Mouse (Mus musculus) Muller cell, postnatal 12 days (primary cell): ENCODE measurements around the gene Ptgs1.
"Not testable (repeated sequence)": the region's sequence is repeated elsewhere in the genome, so short reads cannot be mapped to it uniquely, and the experiment has no call there.

Source experiments
- DNase-seq: peaks from one replicate; pipeline ENCODE4 v3.0.0-alpha.2; 2015; ENCODE audit errors: inconsistent ontology term

Ptgs1 gene

GRCm38 (mm10) chr2:36230366-36230765, at the start of gene Ptgs1:
Gene Ptgs1 (plus strand): TSS chr2:36230426.
- peak; percentile 51 for DNase-seq

DNA sequence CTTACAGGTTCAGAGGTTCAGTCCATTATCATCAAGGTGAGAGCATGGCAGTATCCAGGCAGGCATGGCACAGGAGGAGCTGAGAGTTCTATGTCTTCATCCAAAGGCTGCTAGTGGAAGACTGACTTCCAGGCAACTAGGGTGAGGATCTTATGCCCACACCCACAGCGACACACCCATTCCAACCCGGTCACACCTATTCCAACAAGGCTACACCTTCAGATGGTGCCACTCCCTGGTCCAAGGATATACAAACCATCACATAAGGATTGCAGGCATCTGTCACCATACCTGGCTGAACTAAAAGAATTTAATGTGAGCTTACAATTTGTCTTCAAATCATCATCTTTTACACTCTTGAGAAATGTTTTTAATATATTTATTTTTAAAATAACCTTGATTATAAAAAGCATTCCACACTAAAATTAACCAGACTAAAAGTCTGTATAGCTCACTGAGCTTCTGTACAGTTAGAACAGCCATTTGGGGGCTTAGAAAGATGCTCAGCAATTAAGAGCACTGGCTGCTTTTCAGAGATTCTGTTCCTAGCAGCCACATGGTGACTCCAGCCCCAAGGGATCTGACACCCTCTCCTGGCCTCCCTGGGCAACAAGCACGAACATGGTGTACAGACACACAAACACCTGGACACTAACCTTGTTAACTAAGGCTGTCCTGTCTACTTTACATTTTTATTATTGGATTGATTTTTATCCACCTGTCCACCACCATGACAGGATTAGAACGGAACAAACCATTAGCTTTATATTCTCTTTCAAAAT, 48.4 kb upstream of the Ptgs1 start:
- DNase-seq, result not testable (repeated sequence)

DNA sequence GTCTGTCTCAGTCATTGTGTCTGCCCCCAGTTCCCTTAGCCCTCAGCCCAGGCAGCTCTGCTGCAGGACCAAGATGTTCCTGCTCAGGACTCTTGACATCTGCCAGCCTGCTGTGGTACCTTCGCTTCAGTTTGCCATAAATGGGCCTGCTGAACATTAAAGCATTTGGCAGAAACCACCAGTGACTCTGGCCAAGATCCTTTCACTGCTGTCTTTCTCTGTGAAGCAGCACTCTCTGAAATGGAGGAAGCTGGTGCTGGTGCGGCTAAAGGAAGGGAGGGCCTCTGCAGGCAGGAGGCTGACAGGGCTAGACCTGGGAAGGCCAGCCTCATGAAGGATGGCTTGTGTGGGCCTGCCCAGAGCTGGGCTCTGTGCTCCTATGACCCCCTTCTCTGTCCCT, 46.9 kb upstream of the Ptgs1 start:
- DNase-seq, result no peak

GRCm38 (mm10) chr2:36184192-36184591, 46.0 kb upstream of the Ptgs1 start:
- no peak for DNase-seq

DNA sequence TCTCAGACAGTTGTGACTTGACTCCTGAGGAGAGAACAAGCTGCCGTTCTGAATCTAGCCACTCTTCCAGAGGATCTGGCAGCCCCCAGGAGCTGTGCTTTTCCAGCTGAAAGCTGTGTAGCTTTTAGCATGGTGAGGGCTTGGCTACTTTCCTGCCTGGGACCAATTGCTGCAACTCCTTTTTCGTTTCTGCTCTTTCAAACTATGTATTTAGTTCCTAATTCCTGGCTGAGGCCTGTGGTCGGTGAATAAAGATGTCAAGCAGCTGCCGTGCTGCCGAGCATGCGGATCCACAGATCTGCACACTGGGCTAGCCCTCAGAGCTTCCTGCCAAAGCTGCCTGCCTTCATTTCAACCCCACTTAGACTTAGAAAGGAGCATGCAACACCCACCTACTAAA, 45.4 kb upstream of the Ptgs1 start:
- no peak for DNase-seq

DNA sequence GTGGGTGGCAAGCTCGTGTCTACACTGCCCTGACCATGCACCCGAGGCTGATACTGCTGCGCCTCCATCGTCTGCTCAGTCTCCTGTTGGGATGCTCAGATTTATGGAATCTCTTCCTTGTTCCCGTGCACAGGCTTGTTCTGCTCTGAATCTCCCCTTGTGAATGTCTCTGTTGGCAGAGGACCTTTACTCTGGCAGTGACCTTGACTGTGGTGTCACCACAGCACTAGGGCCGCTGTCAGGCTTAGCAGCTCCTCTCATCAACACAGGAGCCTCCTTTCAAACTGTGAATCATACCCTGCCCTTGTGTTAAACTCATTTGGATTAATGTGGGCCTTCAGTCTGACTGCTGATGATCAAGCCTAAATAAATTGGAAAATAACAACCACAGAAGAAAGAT, 41.0 kb upstream of the Ptgs1 start:
- not testable (repeated sequence) for DNase-seq

DNA sequence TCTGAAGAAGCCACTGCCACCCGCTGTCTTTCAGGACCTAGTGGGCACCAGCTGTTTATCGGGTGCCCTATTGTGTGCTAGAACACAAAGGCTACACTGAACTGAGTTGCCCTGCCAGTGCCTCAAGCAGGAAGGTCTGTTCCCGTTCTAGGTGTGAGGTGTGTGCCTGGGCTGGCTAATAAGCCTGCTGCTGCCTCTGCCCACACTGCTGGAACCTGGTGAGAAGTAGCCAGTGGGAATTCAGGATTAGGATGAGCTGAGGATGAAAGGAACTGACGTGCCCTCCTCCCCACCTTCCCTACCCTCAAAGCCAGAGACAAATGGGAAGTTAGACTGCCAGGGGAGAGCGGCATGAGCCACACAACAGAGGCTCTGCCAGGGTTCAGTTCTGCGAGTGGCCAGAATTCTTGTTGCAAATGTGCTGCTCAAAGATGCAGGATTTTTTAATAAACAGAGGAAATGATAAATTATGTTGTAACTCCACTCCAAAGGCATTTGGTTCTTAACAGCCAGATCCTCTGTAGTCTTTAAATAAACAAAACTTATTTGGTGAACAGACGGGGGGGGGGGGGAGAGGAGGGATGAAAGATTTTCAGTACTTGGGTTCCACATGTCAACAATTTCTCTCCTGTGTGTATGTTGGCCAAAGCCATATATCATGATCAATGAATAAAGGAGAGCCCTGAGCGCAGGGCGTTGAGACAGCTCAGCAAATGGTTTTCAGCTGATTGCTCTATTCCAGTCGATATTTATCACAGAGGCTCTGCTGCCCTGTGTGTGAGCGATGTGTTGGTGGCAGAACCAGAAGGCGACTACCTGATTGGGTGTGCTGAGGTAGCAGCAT, 38.9 kb upstream of the Ptgs1 start:
- DNase-seq, result no peak

DNA sequence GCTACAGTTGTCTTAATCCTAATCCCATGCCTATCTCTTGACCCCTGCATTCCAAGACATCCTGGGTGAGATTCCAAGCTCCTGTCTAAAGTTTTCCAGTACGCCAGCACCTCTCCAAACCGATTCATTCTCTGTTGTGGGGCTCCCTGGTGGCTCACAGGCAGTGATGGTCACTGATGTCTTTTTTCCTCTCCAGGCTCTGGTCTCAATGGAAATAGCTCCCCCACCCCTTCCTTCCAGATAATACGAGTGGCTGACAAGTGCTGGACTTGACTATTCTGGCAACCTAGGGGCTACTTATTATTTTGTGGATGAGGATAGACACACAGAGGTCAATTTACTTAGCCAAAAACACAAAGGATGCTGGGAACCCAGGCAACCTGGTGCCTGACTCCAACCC, 33.2 kb upstream of the Ptgs1 start:
- DNase-seq, result no peak

- DNase-seq, result peak; percentile 23
These were observed 32.0 kb upstream of the Ptgs1 start for GRCm38 (mm10) chr2:36197919-36198881.

DNA sequence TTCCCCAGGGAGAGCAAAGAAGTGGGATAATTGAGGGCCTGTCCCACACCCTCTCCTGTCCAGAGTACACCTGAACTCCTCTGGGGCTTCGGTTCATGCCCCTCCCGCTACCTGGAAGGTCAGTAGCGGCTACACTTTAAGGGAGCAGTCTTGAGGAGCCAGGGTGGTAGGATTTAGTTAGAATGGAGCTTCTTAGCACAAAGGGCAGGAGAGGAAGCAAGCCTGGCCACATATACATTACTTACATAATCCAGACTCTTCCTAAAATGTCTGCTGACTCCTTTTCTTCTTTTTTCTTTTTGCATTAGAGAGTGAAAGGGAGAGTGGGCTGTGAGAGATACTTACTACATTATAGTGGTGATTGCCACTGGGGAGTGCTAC, 31.4 kb upstream of the Ptgs1 start:
- no peak for DNase-seq

DNA sequence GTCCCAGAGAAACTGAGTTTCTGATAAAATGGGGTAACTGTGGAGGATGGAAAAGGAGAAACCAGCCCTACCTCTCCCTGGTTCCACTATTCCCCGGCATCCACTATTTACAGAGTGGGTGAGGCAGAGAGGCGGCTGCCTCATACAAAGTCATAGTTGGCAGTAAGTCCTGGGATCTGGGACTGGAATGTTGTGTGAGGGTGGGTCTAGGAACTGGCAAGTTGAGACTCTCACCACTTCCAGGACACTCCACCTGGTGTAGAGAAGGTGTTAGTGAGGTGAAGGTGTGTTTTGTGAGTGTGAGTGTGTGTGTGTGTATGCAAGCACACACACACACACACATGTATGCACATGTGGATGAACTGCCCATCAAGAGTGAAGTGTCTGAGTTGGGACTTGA, 29.4 kb upstream of the Ptgs1 start:
- DNase-seq, result no peak

- peak; percentile 48 for DNase-seq
These were observed 28.2 kb upstream of the Ptgs1 start for GRCm38 (mm10) chr2:36201756-36202610.

DNA sequence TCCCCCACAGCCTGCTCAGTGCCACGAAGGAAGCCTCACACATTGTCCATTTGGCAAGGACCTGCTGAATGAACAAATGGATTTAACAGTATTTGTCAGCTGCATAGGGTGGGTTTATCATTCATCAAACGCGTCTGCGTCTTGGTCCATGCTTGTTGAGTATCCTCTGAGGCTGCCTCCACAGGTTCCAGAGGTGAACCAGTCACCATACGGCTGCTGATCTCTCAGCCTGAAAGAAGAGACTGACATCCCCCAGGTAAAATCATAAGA, 27.7 kb upstream of the Ptgs1 start:
- peak; percentile 22 for DNase-seq

DNA sequence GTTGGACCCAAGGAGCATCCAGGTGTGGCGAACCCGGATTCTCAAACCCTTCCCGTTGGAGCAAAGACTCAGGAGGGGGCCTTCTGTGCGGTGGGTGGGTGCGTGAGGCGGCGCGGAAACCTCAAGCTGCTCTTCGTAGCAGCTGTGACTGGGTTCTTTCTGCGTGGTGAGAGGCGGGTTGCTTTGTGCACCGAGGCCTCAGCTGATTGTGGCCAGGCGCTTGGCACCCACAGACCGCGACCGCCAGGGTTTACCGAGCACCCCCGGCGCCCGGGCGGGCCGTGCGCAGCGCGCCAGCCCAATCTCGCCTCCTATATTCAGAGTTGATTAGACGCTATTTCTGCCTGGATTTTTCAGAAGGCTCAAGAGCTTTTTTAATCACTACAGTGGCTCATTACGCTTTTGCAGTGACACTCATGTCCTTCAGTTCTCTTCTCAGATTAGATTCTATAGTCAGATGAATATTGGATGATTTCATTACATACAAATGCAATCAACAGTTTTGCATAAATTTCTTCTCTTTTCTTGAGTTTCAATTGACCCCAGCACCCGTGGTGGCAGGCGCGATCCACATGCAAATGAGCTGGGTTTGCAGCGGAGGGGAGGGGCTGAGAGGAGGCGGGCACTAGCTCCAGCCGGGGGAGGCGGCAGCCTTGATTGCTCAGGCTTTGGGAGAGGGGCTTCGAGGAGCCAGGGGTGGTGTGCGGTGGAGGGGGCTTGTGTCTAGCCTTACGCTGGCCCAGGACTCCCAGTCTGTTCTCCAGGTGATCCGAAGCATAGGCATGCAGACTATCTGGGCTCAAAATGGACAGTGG, 27.0 kb upstream of the Ptgs1 start:
- peak; percentile 42 for DNase-seq

- DNase-seq, result no peak
These were observed 25.6 kb upstream of the Ptgs1 start for GRCm38 (mm10) chr2:36204595-36204994.

GRCm38 (mm10) chr2:36207071-36207470, 23.2 kb upstream of the Ptgs1 start:
- DNase-seq, result no peak

DNA sequence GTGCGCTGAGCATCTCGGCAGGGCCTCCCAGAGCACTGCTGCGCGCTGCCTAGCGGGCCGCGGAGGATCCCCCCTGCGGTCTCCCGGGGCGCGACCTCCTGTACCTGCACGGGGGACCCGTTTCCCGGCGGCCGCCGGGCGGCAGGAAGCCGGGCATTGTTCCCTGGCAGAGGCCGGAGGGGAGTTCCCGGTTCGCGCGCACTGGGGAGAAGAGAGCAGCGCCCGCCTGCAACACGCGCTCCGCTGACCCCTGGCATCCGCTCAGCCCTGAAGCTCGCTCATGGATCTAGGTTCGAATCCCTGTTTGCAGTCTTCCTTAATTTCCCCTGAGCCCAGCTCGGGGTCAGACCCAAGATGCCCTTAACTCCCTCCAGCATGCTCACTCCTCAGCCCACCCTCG, 19.4 kb upstream of the Ptgs1 start:
- DNase-seq, result no peak

GRCm38 (mm10) chr2:36211785-36212184, 18.4 kb upstream of the Ptgs1 start:
- DNase-seq, result no peak

GRCm38 (mm10) chr2:36213108-36213507, 17.1 kb upstream of the Ptgs1 start:
- DNase-seq, result peak; percentile 43

GRCm38 (mm10) chr2:36214023-36214422, 16.2 kb upstream of the Ptgs1 start:
- DNase-seq, result peak; percentile 76
